Mouse (Mus musculus) adrenal gland, adult 2 months (tissue): ENCODE measurements around the gene Gm45837. TPM values are rescaled to one million over a fixed set of nuclear protein-coding genes. Genes with fewer than 3 reads are reported as not detected.

Experiments used
- DNase-seq: peaks from one replicate; pipeline ENCODE4 v3.0.0; 2021
- polyA plus RNA-seq: library from polyadenylated mRNA; depleted of rRNA; stranded (reverse); fragments of >200 nt; gene quantifications from 2 replicates; pipeline ENCODE4 v1.2.3, GENCODE M21; 2012
- total RNA-seq, 2 experiments: library from RNA; stranded (reverse); gene quantifications; 2 replicates each; pipeline ENCODE4 v1.2.3; 2021

The Gm45837 gene
- total and polyA plus RNA-seq, 3 experiments: 0.93 TPM; not detected in 2

DNA sequence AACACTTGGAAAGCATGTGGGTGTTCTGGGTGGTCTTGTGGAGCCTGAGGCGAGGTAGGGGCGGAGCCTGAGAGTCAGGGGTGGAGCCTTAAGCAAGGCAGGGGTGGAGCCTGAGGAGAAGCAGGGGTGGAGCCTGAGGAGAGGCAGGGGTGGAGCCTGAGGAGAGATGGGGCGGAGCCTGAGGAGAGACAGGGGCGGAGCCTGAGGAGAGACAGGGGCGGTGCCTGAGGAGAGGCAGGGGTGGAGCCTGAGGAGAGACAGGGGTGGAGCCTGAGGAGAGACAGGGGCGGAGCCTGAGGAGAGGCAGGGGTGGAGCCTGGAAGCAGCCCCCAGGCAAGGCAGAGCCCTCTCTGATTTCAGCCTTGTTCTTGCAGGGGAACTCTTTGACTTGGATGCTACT is 90.5 kb downstream of the Gm45837 start:
- no peak for DNase-seq

DNA sequence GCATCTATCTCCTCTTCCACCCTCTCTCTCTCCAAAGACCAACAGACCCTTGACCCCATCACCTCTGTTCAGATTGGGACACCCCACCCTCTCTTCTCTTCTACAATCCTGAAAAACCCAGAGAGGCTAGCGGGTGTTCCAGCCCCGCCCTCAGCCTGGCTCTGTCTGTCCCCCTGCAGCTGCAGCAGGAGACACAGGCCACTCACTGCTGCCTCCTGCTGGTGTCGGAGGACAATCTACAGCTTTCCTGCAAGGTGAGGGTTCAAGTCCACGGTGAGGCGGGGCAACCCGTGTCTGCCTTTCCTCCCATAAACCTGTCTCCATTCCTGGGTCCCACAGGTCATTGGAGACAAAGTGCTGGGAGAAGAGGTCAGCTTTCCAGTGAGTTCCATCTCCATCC is 91.0 kb downstream of the Gm45837 start:
- peak; percentile 39 for DNase-seq

DNA sequence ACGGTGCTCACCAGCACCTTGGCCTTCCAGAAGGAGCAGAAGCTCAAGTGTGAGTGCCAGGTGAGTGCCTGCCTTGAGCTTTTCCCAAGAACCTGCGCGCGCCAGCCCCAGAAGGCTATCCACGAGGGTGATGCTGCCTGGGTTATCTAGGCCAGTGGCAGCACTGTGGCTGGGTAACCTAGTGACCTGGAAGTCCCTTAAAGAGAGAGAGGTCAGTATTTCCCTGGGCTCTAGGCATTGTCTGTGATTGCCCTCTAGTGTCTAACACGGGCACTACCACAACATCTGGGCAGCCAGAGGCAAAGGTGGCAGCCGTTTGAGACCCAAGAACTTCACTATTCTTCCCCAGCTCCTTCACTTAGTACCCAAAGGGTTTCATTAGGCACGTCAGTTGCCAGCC is 92.7 kb downstream of the Gm45837 start:
- peak; percentile 75 for DNase-seq

DNA sequence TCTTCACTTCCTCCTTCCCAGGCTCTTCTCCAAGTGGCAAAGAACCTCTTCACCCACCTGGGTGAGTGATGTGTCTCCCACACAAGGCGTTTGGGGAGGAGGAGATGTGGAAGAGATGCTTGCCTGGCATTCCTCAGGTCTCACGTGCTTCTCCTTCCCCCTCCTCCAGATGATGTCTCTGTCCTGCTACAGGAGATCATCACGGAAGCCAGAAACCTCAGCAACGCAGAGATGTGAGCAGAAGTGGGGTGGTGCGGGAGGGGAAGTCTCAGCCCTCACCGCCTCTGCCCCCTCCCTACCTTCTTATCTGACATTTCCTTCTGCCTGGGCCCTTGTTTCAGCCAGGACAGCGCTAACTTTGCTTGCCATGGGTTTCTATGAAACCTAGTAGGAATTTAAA is 93.1 kb downstream of the Gm45837 start:
- no peak for DNase-seq

DNA sequence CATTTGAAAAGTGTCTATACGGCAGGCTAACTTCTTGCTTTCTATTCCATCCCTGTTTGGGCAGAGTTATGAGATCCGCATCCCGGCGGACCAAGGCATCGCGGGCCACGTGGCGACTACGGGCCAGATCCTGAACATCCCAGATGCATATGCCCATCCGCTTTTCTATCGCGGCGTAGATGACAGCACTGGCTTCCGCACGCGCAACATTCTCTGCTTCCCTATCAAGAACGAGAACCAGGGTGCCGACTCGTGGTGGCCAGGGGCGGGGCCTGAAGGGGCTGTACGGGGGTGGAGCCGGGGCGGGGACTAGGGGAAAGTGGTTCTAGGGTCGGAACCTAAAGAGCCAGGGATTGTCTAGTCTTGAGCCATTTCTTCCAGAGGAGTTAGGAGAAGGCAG is 93.8 kb downstream of the Gm45837 start:
- peak; percentile 42 for DNase-seq

DNA sequence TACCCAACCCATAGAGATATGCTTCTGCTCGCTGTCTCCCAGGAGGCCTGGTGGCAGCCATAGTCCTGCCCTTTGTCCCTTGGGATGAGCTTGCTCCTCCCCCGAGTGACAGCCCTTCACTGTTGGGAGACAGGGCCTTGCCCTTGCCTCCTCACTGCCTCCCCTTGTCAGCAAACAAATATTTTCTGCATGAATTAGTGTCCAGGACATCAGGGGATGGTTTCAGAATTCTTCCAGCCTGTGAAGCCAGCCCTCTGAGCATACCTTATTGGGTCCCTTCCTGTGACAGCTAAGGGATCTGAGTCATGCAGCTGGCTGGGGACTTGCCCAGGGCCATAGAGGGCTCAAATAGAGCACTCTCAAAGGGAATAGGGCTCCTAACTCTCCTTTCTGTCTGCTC is 98.5 kb downstream of the Gm45837 start:
- peak; percentile 72 for DNase-seq

DNA sequence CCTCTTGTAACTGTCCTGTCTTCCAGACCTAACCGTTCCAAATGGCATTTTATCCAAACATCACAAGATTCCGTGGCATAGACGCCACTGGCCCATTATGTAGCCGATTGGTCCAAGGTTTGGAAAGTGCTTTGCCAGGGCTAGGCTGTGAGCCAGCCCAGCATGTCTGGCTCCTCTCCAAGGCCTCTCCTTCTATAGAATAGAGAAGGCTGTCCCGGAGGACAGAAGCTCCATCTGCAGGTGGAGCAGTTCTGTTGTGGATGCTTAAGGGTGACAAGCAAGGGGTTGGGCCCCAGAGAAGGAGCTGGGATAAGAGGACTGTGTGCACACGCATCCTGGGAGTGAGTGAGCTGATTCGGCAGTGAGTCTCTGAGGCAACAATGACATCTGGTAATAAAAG is 103.0 kb downstream of the Gm45837 start:
- peak; percentile 50 for DNase-seq

DNA sequence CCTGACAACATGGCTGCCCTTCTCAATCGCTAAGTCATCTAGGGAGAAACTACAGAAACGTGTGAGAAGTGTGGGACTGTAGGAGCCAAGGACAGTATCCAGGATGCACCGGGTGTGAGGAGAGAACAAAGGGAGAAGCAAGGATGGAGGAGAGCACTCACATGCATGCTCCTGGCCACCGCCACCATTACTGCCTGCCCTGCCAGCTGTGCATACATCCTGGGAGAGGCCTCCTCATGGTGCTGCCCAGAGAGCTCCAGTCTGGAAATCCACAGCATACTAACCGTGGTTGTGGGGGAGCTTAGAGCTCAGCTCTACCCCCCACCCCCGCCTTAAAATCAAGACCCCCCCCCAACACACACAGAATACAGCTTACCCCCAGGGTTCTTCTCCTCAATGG is 104.1 kb downstream of the Gm45837 start:
- DNase-seq: no peak

DNA sequence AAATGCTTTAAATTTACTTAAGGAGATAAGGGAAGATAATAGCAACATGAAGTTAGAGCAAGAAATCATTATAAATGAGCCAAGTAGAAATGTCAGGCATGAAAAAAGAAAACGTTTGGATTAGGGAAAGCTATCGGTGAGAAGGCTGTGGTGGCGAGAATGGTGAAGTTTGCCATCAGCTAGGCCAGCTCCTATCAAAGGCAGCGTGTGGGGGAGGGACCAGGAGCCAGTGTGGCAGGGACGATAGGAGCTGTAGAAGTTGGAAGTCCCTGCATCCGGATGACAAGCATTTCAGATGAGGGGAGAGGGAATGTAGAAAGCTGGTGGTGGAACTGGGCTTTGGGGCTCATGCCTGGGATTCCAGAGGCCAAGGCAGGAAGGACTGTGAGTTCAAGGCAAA is 104.6 kb downstream of the Gm45837 start:
- DNase-seq: no peak

DNA sequence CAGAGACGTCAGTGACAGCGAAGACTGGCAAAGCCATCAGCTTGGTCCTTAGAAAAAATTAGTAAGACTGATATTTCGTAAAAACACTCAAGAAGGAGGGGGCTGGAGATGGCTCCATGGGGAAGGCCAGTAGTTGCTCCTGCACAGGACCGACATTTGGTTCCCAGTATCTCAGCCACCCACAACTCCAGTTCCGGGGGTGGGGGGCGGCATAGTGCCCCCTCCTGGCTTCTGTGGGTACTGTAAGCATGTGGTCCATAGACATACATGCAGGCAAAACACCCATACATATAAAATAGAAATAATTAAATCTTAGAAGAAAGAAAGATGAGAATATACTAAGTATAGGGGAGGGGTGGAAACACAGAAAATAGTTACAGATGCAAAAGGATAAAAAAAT is 105.8 kb downstream of the Gm45837 start:
- DNase-seq: no peak

DNA sequence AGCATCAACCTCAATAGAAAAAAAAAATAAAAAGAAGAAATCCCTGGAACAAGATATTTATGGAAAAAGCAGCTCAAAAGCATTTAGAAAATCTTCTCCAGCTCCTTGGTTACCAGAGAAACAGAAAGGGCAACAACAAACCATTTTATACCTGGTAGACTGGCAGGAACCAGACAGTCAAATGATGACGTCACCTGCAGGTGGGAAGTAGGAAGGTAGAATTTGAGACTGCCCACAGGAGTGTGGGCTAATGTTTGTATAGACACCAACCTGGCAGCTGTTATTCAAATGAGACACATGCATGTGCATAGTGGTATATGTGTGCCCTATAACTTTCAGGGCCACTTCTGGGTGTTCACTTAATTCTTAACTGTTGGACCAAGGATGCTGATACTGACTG is 111.0 kb downstream of the Gm45837 start:
- DNase-seq: no peak

DNA sequence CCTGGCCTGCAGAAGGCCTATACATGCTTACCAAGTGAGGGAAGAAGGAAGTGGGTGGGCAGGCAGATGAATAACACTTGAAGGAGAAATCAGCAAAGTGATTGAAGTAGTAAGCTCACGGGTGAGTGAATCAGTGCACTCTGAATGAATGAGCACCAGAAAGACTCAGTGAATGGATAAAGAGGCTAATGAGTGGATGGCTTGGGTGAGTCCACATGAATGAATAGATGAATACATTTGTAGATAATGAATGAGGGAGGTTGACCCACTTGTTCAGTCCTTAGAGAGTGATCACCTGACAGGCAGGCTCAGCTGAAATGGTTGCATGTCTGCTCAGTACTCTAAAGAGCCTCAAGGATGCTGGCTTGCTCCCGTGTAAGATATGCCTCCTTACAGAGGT is 112.5 kb downstream of the Gm45837 start:
- no peak for DNase-seq

DNA sequence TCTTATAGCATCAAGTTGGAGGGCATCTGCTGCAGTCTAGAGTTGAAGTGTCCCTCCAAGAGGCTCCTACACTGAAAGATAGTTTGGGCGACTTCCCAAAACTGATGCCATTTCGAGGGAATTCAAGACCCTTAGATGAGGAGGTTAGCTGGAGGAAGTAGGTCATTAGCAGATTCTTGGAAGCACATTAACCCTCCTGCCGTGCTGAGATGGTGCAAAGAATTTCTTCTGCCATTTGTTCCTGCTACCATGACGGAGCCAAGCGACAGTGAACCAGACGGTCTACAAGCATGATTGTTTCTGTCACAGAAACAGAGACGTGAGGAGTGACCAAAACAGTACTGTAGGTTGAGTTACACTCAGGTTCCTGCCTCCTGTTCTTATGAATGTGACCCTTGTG is 115.8 kb downstream of the Gm45837 start:
- DNase-seq: no peak

DNA sequence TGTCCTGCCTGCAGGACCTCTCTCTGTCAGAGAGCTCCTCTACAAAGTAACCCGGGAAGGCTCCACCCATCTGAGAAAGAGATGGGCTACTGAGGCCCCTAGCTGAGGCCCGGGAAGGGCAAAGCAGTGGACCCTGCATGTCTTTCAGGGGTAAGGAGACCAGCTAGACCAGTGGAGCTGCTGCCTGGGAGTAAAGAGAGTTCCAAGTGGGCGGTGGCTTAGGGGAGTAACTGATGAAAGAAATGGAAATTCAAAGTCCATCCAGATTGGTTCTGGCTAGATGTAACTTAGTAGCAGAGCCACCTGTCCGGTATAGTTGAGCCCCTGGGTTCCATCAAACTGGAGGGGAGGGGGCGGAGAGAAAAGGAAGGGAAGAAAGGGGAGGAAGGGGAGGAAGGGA is 123.7 kb downstream of the Gm45837 start:
- DNase-seq: no peak

DNA sequence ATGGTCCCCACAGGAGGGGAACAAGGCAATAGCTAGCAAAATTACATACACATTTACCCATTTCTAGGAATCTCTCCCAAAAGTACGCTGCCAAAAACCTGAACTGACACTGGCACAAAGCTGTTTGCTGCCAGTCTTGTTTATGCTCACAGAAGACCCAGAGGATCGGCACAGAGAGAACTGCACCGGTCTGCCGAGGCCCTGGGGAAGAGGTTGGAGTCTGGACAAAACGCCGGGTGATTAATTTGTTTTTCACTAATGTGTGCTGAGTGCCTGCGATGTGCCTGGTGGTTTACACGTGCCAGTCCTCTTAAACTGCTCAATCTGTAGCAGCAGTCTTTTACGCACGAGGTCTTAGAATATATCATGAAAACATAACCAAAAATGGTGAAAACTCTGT is 124.4 kb downstream of the Gm45837 start:
- DNase-seq: peak; percentile 33

DNA sequence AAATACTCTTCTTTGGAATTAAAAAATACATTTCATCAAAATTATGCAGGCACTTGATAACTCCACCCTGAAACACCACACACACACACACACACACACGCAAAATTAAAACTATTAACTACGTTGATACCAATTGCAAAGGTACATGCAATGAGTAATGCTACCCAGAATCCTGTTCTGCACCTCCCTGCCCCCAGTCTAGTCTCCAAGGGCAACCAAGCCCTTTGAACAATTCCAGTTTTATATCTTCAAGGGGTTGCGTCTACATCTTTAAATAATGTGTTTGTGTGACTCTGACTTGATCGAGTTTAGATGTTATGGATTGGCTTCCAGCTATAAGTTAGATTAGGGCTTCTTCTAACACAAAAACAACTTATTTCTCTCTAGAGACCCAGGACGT is 124.8 kb downstream of the Gm45837 start:
- DNase-seq: peak; percentile 36

DNA sequence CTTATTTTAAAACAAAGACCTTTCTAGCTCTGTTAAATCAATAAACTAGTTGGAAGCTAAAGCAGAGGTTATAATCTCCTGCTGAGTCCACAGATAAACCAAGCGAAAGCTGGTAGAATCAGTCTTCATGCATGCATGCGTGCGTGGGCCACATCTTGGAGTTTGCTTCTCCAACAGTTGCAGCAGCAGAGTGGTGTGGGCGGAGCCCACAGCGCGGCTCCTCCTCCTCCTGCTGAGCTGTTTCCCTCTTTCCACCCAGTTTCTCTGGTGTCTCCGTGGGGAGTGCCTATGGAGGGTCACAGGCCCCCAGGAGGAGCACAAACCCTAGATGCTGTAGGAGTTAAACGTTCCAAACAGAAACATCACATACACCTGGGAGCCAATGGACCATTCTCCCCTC is 126.9 kb downstream of the Gm45837 start:
- DNase-seq: peak; percentile 32

DNA sequence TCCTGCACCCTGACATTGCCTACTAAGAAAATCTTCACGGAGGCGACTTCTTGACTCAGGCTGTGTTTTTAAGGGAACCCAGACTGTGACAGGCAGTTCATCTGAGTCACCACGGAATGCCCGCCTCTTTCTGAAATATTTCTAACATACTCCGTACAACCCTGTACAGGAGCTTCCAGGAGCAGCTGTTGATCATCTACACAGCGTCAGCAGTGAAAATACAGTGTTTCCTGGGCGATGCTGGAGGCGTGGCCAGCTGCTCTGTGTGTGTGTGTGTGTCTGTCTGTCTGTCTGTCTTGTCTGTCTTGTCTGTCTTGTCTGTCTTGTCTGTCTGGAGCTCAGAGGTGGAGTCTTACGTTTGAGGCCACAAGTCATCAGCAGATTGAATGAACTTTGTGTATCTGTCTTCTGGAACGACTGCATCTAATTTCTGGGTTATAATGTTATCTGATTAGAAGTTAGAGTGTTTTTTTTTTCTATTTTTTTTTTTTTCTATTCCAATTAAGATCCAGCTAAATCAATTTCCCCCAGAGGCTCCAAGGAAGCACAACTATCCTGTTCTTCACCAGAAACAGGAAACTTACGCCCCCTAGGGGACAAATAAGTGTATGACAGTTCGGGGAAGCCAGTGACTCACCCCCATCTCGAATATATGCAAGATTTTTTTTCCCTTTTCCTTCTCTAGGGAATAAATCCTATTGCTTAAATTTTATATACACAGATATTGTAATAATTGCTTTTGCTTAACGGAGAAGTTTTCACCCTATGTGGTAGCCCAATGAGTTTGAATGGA is 127.7 kb downstream of the Gm45837 start:
- DNase-seq: peak; percentile 70

DNA sequence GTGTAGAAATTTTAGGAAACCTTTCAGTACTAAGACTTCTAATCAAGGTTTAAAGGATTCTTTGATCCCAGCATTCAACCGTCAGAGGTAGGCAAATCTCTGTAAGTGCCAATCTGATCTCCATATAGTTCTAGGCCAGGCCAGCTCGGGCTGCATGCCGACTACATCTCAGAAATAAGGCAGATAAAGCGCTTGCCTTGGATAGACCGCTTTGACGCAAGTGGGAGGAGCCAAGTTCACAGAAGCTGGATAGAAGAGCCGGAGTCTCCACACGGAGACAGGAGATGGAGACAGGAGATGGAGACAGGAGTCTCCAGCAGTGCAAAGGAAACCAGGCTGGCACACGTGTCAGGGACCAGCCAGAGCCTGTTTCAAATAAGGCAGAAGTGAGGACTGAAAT is 129.1 kb downstream of the Gm45837 start:
- DNase-seq: no peak

DNA sequence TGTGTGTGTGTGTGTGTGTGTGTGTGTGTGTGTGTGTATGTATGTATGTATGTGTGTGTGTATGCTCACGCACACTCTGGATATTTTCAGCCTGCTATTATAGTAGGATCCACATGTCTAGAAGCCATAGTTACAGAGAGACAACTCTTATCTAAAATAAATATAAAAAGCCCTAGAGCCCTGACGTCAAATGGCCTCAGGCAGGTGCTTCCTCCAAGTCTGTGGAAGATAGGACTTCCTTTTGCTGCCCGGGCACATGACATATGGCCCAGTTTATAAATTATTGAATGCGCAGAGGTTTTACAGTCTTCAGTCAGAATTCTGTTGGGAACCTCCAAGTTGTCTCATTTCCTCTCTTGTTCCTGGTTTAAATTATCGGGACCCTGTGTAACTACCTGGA is 130.0 kb downstream of the Gm45837 start:
- no peak for DNase-seq

DNA sequence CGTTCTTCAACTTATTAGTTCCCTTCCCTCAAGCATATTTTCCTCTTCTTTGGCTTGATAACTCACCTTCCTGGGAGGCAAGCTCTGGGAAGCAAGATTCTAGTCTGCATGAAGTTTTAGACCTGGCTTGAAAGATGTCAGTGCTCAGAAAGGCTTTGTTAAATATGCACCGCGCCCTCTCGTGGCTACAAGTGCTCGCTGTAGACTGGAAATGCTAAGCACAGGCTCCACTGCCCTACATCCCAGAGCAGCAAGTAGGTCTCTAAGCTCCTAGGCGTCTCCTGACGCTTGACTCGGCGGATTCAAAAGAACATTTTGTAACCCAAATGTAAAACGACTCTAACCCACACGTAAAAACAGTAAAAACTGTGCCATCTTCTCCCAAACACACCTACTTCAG is 130.4 kb downstream of the Gm45837 start:
- DNase-seq: peak; percentile 66

DNA sequence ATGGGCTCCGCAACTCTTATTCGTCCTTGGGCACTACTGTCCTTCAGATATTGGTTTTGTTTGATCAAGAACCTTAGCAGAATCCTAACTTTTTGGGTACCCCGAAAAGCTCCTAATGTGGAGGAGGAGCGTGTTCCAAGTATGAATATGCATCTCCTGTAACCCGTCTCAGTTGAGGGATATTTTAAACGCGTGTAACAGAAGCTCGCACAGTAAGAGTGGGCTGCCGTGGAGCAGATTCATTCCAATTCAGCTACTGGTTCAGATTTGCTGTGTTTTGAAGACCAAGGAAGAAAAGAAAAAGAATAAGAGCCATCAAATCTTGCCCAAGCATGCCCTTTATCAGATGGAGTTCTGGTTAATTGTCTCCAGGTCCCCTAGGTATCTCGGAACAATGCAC is 131.0 kb downstream of the Gm45837 start:
- DNase-seq: no peak

DNA sequence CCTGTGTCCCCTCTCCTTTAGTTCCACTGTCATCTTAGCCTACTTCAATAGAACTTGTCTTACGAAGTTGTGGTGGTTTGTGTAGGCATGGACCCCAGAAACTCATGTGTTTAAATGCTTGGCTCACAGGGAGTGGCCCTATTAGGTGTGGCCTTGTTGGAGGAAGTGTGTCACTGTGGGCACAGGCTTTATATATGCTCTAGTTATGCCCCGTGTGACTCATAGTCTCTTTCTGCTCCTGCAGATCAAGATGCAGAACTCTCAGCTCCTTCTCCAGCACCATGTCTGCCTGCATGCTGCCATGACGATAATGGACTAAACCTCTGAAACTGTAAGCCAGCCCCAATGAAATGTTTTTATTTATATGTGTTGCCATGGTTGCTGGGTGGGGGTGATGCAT is 137.0 kb downstream of the Gm45837 start:
- no peak for DNase-seq

DNA sequence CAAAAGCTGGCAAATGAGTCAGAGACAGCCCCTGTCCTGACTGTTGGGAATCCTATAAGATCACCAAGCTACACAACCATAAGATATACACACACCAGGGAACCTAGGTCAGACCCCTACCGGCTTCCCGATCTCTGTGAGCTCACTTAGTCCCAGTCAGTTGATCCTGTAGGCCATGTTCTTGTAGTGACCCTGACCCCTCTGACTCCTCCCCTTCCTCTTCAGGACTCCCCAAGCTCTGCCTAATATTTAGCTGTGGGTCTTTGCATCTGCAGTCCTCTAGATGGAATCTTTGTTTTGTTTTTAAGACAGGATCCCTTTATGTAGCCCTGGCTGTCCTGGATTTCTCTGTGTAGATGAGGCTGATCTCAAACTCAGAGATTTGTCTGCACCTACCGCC is 138.6 kb downstream of the Gm45837 start:
- no peak for DNase-seq
